Mouse (Mus musculus): ENCODE data around the gene Mafk.
"Not testable (repeated sequence)": the region's sequence is repeated elsewhere in the genome, so short reads cannot be mapped to it uniquely, and the experiment has no call there.

Gene Mafk

GRCm38 (mm10) chr5:139791227-139792158 is at the start of gene Mafk:
TSS of gene Mafk (plus strand) at chr5:139791513.
- peak; percentile 100 for DNase-seq

GRCm38 (mm10) chr5:139742640-139743039 is 48.7 kb upstream of the Mafk start:
- DNase-seq: not testable (repeated sequence)

GRCm38 (mm10) chr5:139745771-139746170 is 45.5 kb upstream of the Mafk start:
- peak; percentile 91 for DNase-seq

- DNase-seq: no peak
These were observed 41.7 kb upstream of the Mafk start for GRCm38 (mm10) chr5:139749413-139750125.

- no peak for DNase-seq
These were observed 40.8 kb upstream of the Mafk start for GRCm38 (mm10) chr5:139750535-139750934.

GRCm38 (mm10) chr5:139754753-139755152 is 36.6 kb upstream of the Mafk start:
- no peak for DNase-seq

GRCm38 (mm10) chr5:139756135-139756534 is 35.2 kb upstream of the Mafk start:
- no peak for DNase-seq

- DNase-seq: no peak
These were observed 34.7 kb upstream of the Mafk start for GRCm38 (mm10) chr5:139756586-139756985.

GRCm38 (mm10) chr5:139758096-139758495 is 33.2 kb upstream of the Mafk start:
- DNase-seq: no peak

- no peak for DNase-seq
These were observed 27.0 kb upstream of the Mafk start for GRCm38 (mm10) chr5:139764296-139764695.

GRCm38 (mm10) chr5:139768216-139768615 is 23.1 kb upstream of the Mafk start:
- DNase-seq: no peak

- DNase-seq: peak; percentile 99
These were observed 15.9 kb upstream of the Mafk start, which contains the start of gene Ints1 for GRCm38 (mm10) chr5:139775216-139775926. TSS of gene Ints1 (minus strand) at chr5:139775674.

GRCm38 (mm10) chr5:139776966-139777365 is 14.3 kb upstream of the Mafk start:
- no peak for DNase-seq

GRCm38 (mm10) chr5:139781406-139781805 is 9.9 kb upstream of the Mafk start:
- DNase-seq: peak; percentile 98

- DNase-seq: no peak
These were observed 1.8 kb upstream of the Mafk start for GRCm38 (mm10) chr5:139789466-139789865.

- DNase-seq: peak; percentile 95
These were observed 954 bp downstream of the Mafk start for GRCm38 (mm10) chr5:139792159-139792775.

- no peak for DNase-seq
These were observed 1.6 kb downstream of the Mafk start for GRCm38 (mm10) chr5:139792966-139793337.

GRCm38 (mm10) chr5:139793338-139794089 is 2.2 kb downstream of the Mafk start:
- DNase-seq: peak; percentile 98

GRCm38 (mm10) chr5:139794137-139794536 is 2.8 kb downstream of the Mafk start:
- peak; percentile 93 for DNase-seq

GRCm38 (mm10) chr5:139794938-139795337 is 3.6 kb downstream of the Mafk start:
- DNase-seq: peak; percentile 97

- peak; percentile 95 for DNase-seq
These were observed 4.8 kb downstream of the Mafk start for GRCm38 (mm10) chr5:139796001-139796620.
